Mouse (Mus musculus) lung, adult 2 months (tissue): ENCODE data around the gene C130026I21Rik.
"Not testable (repeated sequence)": the region's sequence is repeated elsewhere in the genome, so short reads cannot be mapped to it uniquely, and the experiment has no call there.

Source experiments
- CTCF ChIP-seq: fragments of 200-500 bp; IDR thresholded peaks from 2 replicates; pipeline ENCODE4 v1.5.1; 2011; ENCODE audit warnings: mild to moderate bottlenecking, low read length, control low read depth; ENCODE audit not compliant: insufficient read depth
- POLR2A ChIP-seq: fragments of 200-500 bp; IDR thresholded peaks from 2 replicates; pipeline ENCODE4 v1.6.1; 2011; ENCODE audit warnings: low read depth, mild to moderate bottlenecking, control low read depth, low read length, borderline replicate concordance; ENCODE audit errors: extremely low read depth

- not testable (repeated sequence) for TF ChIP-seq CTCF, POLR2A
Observed at GRCm38 (mm10) chr1:85086211-85086610, 184.2 kb downstream of the C130026I21Rik start.
